Comparison of ENCODE assay signal across 8 mouse cellular contexts in genomic region chr6:87730591-87731462, GRCm38 (mm10). TPM values are rescaled to one million over a fixed set of nuclear protein-coding genes. Genes with fewer than 3 reads are reported as not detected.
DNase-seq lines count a peak whose midpoint lies in the region; ATAC-seq lines count a peak whose summit lies in the region.

Efcc1 (plus strand) TSS chr6:87730869.

- H3K4me2 ChIP-seq in embryonic facial prominence, embryonic 14.5 days (ENCODE audit: low read depth, low read length), result peak within 1 kb of the TSS; percentile 97
- H3K4me2 ChIP-seq in limb, embryonic 13.5 days (replicated peaks), result peak within 1 kb of the TSS; percentile 95
- H3K4me2 ChIP-seq in midbrain, embryonic 15.5 days, result peak within 1 kb of the TSS; percentile 91

- 0% methylated on average over 10 of the region's 90 CpGs for WGBS in embryonic facial prominence, embryonic 14.5 days
- WGBS in heart, embryonic 10.5 days, result under 1% methylated on average over 90 of the region's 90 CpGs
- under 1% methylated on average over 90 of the region's 90 CpGs for WGBS in limb, embryonic 13.5 days
- WGBS in midbrain, embryonic 15.5 days, result under 1% methylated on average over 87 of the region's 90 CpGs

- DNase-seq in cerebellum, adult 8-10 months, result peak; percentile 8
- no peak for DNase-seq in cerebellum, adult 9-10 months
- DNase-seq in embryonic facial prominence, embryonic 14.5 days (ENCODE audit: low spot score), result peak; percentile 39
- no peak for DNase-seq in heart, embryonic 10.5 days (ENCODE audit: low spot score)
- DNase-seq in kidney, adult 8-10 months, result peak; percentile 18 to 36
- peak; percentile 21 for DNase-seq in yolk sac, embryonic 10.5 days (ENCODE audit: low spot score)

- peak; percentile 77 for ATAC-seq in embryonic facial prominence, embryonic 14.5 days (ENCODE audit: low read depth)
- ATAC-seq in limb, embryonic 13.5 days (ENCODE audit: low FRiP score, low read depth), result peak; percentile 66
- ATAC-seq in midbrain, embryonic 15.5 days (replicated peaks), result peak; percentile 77

- H3K4me1 ChIP-seq in embryonic facial prominence, embryonic 14.5 days (ENCODE audit: control insufficient read depth, insufficient read depth, low read length), result peaks cover 7% of the 10 kb centered on the region; the same call in 1 of the 2 replicates
- peaks cover 43% of the 10 kb centered on the region for H3K4me1 ChIP-seq in heart, embryonic 10.5 days
- H3K4me1 ChIP-seq in limb, embryonic 13.5 days, result peaks cover 35% of the 10 kb centered on the region
- H3K4me1 ChIP-seq in midbrain, embryonic 15.5 days, result peaks cover 28% of the 10 kb centered on the region

- peak within 1 kb of the TSS; percentile 64 for H3K9ac ChIP-seq in embryonic facial prominence, embryonic 14.5 days (ENCODE audit: low read depth, low read length)
- peak within 1 kb of the TSS; percentile 56 for H3K9ac ChIP-seq in limb, embryonic 13.5 days
- H3K9ac ChIP-seq in midbrain, embryonic 15.5 days, result peak within 1 kb of the TSS; percentile 64

- no peaks in the 10 kb centered on the region for H3K9me3 ChIP-seq in embryonic facial prominence, embryonic 14.5 days (ENCODE audit: control insufficient read depth, low read length)
- no peaks in the 10 kb centered on the region for H3K9me3 ChIP-seq in heart, embryonic 10.5 days
- no peaks in the 10 kb centered on the region for H3K9me3 ChIP-seq in limb, embryonic 13.5 days
- H3K9me3 ChIP-seq in midbrain, embryonic 15.5 days, result no peaks in the 10 kb centered on the region

- peaks cover 59% of the 10 kb centered on the region for H3K27me3 ChIP-seq in embryonic facial prominence, embryonic 14.5 days (replicated peaks; ENCODE audit: control insufficient read depth, insufficient read depth, low read length)
- peaks cover 82% of the 10 kb centered on the region for H3K27me3 ChIP-seq in heart, embryonic 10.5 days (ENCODE audit: insufficient read depth, poor library complexity, severe bottlenecking)
- H3K27me3 ChIP-seq in limb, embryonic 13.5 days, result peaks cover 87% of the 10 kb centered on the region
- peaks cover 28% of the 10 kb centered on the region for H3K27me3 ChIP-seq in midbrain, embryonic 15.5 days (replicated peaks)

- peak within 1 kb of the TSS; percentile 48 for H3K4me3 ChIP-seq in embryonic facial prominence, embryonic 14.5 days (ENCODE audit: low read depth, low read length)
- H3K4me3 ChIP-seq in heart, embryonic 10.5 days, result peak within 1 kb of the TSS; percentile 74
- peak within 1 kb of the TSS; percentile 59 for H3K4me3 ChIP-seq in limb, embryonic 13.5 days
- peak within 1 kb of the TSS; percentile 62 for H3K4me3 ChIP-seq in midbrain, embryonic 15.5 days

- H3K27ac ChIP-seq in embryonic facial prominence, embryonic 14.5 days (replicated peaks; ENCODE audit: low read depth, low read length), result no peak within 1 kb of the TSS
- H3K27ac ChIP-seq in heart, embryonic 10.5 days, result peak within 1 kb of the TSS; percentile 60
- no peak within 1 kb of the TSS for H3K27ac ChIP-seq in limb, embryonic 13.5 days
- peak within 1 kb of the TSS; percentile 77 for H3K27ac ChIP-seq in midbrain, embryonic 15.5 days

- no peaks in the 10 kb centered on the region for H3K36me3 ChIP-seq in embryonic facial prominence, embryonic 14.5 days (ENCODE audit: control insufficient read depth, insufficient read depth, low read length)
- no peaks in the 10 kb centered on the region for H3K36me3 ChIP-seq in heart, embryonic 10.5 days
- no peaks in the 10 kb centered on the region for H3K36me3 ChIP-seq in limb, embryonic 13.5 days
- H3K36me3 ChIP-seq in midbrain, embryonic 15.5 days (replicated peaks), result no peaks in the 10 kb centered on the region

RNA-seq across cellular contexts. Expression of gene Efcc1, which starts in this region (rescaled TPM):
- 1.5 and 1.9 TPM in 2 replicates for polyA plus RNA-seq in embryonic facial prominence, embryonic 14.5 days (2014; fragmentation: Nextera tagmentation; extraction: Ambion mirVana)
- polyA plus RNA-seq in heart, embryonic 10.5 days (2016; fragmentation: Nextera tagmentation; extraction: Ambion mirVana), result 0.21 and 0.25 TPM in 2 replicates
- polyA plus RNA-seq in limb, embryonic 13.5 days (2015; fragmentation: Nextera tagmentation; extraction: Ambion mirVana), result 0.32 and 0.62 TPM in 2 replicates
- 5.4 and 6.7 TPM in 2 replicates for polyA plus RNA-seq in midbrain, embryonic 15.5 days (2015; fragmentation: Nextera tagmentation; extraction: Ambion mirVana)

Comparison
In these comparisons a context has a peak if more than half of its experiments do, and no peak if none do; other contexts are left out.
1. DNase-seq: peak in cerebellum, adult 8-10 months (single experiment), embryonic facial prominence, embryonic 14.5 days (single experiment), kidney, adult 8-10 months (2 of 2) and yolk sac, embryonic 10.5 days (single experiment); none in cerebellum, adult 9-10 months (single experiment) and heart, embryonic 10.5 days (single experiment).
2. Peak in ATAC-seq, H3K4me3 ChIP-seq, H3K9ac ChIP-seq and H3K4me2 ChIP-seq in limb, embryonic 13.5 days; RNA of the gene not detected or under 1 TPM.
3. H3K27ac ChIP-seq: peak in heart, embryonic 10.5 days (single experiment) and midbrain, embryonic 15.5 days (single experiment); none in embryonic facial prominence, embryonic 14.5 days (single experiment) and limb, embryonic 13.5 days (single experiment).
4. Peak in every context shown above with its lines, with median percentiles within 50 percentile points of each other: ATAC-seq, H3K4me2 ChIP-seq, H3K4me3 ChIP-seq and H3K9ac ChIP-seq.